Mouse (Mus musculus) heart, embryonic 14.5 days (tissue): Measurements from ENCODE around the gene Xylt1. TPM values are rescaled to one million over a fixed set of nuclear protein-coding genes. Genes with fewer than 3 reads are reported as not detected.

ENCODE experiments used
- ATAC-seq: fragments of 200-750 bp; cut with Nextera tagmentation; 2 replicates; pipeline ENCODE4 v1.8.0; 2017; ENCODE audit warnings: low read depth, moderate TSS enrichment; ENCODE audit not compliant: insufficient number of reproducible peaks, insufficient read depth, low FRiP score
- H3K27ac ChIP-seq, 2 experiments: fragments of 200-500 bp in 1 of 2; fragments of 300-500 bp in 1 of 2; sonication (generic) in 1 of 2; replicated peaks in 1 of 2; 2 replicates each; pipeline ENCODE4 v1.5.1; 2012 to 2014; ENCODE audit warnings: low read depth in 2 of 2, low read length in 2 of 2, control low read depth in 1 of 2, mild to moderate bottlenecking in 1 of 2, mixed read lengths in 1 of 2; ENCODE audit not compliant: control insufficient read depth in 1 of 2, insufficient read depth in 1 of 2
- H3K27me3 ChIP-seq: fragments of 300-500 bp; sonication (generic); 2 replicates; pipeline ENCODE4 v1.6.1; 2014; ENCODE audit warnings: mild to moderate bottlenecking, low read length, control low read depth; ENCODE audit not compliant: control insufficient read depth, insufficient read depth
- H3K36me3 ChIP-seq: fragments of 300-500 bp; sonication (generic); 2 replicates; pipeline ENCODE4 v1.6.1; 2014; ENCODE audit warnings: mild to moderate bottlenecking, control low read depth, low read length, mixed read lengths; ENCODE audit not compliant: control insufficient read depth, insufficient read depth
- H3K4me1 ChIP-seq, 2 experiments: fragments of 200-500 bp in 1 of 2; fragments of 300-500 bp in 1 of 2; sonication (generic) in 1 of 2; 2 replicates each; pipeline ENCODE4 v1.6.1; 2012 to 2014; ENCODE audit warnings: low read length in 2 of 2, control low read depth in 1 of 2, mixed read lengths in 1 of 2; ENCODE audit not compliant: control insufficient read depth in 2 of 2, insufficient read depth in 2 of 2
- H3K4me2 ChIP-seq: fragments of 300-500 bp; sonication (generic); 2 replicates; pipeline ENCODE4 v1.6.1; 2014; ENCODE audit warnings: mild to moderate bottlenecking, low read length
- H3K4me3 ChIP-seq, 2 experiments: fragments of 200-500 bp in 1 of 2; fragments of 300-500 bp in 1 of 2; sonication (generic) in 1 of 2; 2 replicates each; pipeline ENCODE4 v1.5.1; 2012 to 2014; ENCODE audit warnings: low read length in 2 of 2, mild to moderate bottlenecking in 2 of 2, control low read depth in 1 of 2, low read depth in 1 of 2, moderate library complexity in 1 of 2; ENCODE audit not compliant: control insufficient read depth in 1 of 2, insufficient read depth in 1 of 2
- H3K9ac ChIP-seq: fragments of 300-500 bp; sonication (generic); 2 replicates; pipeline ENCODE4 v1.6.1; 2014; ENCODE audit warnings: mild to moderate bottlenecking, low read length
- H3K9me3 ChIP-seq: fragments of 300-500 bp; sonication (generic); 2 replicates; pipeline ENCODE4 v1.6.1; 2016; ENCODE audit warnings: low read length, control low read depth; ENCODE audit not compliant: control insufficient read depth
- WGBS: fragments of 180-500 bp; shearing (Covaris S2); extraction: QIAGEN DNeasy Blood & Tissue Kit; methylation state at CpG from one replicate; pipeline ENCODE4 v1.1.7; 2014; 5-methylcytosine and 5-hydroxymethylcytosine counted together
- polyA plus RNA-seq: library from polyadenylated mRNA; unstranded; fragments of >200 nt; fragmentation: Nextera tagmentation; extraction: Ambion mirVana; gene quantifications from 2 replicates; pipeline ENCODE4 v1.2.1, GENCODE M21; 2014

The Xylt1 gene
- polyA plus RNA-seq, 1 experiment from 2014 or later: 2.0 TPM

DNA sequence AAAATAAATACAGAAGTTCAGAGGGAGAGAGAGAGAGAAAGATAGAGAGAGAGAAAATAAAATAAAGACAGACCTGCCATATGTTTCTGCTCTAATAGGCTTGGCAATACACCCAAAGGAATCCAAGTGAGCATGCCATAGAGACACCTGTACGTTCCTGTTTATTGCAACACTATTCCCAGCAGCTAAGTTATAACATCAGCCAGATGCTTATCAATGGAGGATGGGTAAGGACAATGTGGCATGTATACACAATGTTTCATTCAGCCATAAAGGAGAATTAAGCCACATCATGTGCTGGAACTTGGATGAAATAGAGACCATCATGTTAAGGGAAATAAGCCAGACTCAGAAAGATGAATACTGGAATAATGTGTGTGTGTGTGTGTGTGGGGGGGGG, 186.1 kb downstream of the Xylt1 start:
- no peak for ATAC-seq
- H3K9ac ChIP-seq: no peak overlapping the region
- no peak overlapping the region for H3K27ac ChIP-seq
- no peaks in the 10 kb centered on the region for H3K9me3 ChIP-seq
- H3K4me1 ChIP-seq: no peaks in the 10 kb centered on the region
- H3K27me3 ChIP-seq: no peaks in the 10 kb centered on the region
- 88% methylated on average over 1 of the region's 1 CpGs for WGBS
- no peak overlapping the region for H3K4me2 ChIP-seq
- no peak overlapping the region for H3K4me3 ChIP-seq
- no peaks in the 10 kb centered on the region for H3K36me3 ChIP-seq

GRCm38 (mm10) chr7:117567252-117567651, 186.5 kb downstream of the Xylt1 start:
- no peaks in the 10 kb centered on the region for H3K27me3 ChIP-seq
- H3K9ac ChIP-seq: no peak overlapping the region
- no peaks in the 10 kb centered on the region for H3K4me1 ChIP-seq
- H3K36me3 ChIP-seq: no peaks in the 10 kb centered on the region
- ATAC-seq: no peak
- no peak overlapping the region for H3K4me3 ChIP-seq
- H3K4me2 ChIP-seq: no peak overlapping the region
- H3K27ac ChIP-seq: no peak overlapping the region
- 78% methylated on average over 5 of the region's 5 CpGs for WGBS
- no peaks in the 10 kb centered on the region for H3K9me3 ChIP-seq

GRCm38 (mm10) chr7:117567653-117568340, 187.0 kb downstream of the Xylt1 start:
- WGBS: 60% methylated on average over 11 of the region's 11 CpGs
- Histone ChIP-seq H3K9me3 (no peaks in the 10 kb centered on the region), H3K36me3 (no peaks in the 10 kb centered on the region), H3K27me3 (no peaks in the 10 kb centered on the region), H3K4me1 (no peaks in the 10 kb centered on the region), H3K4me3 (no peak overlapping the region), H3K9ac (no peak overlapping the region), H3K4me2 (no peak overlapping the region), H3K27ac (no peak overlapping the region)
- ATAC-seq: no peak

DNA sequence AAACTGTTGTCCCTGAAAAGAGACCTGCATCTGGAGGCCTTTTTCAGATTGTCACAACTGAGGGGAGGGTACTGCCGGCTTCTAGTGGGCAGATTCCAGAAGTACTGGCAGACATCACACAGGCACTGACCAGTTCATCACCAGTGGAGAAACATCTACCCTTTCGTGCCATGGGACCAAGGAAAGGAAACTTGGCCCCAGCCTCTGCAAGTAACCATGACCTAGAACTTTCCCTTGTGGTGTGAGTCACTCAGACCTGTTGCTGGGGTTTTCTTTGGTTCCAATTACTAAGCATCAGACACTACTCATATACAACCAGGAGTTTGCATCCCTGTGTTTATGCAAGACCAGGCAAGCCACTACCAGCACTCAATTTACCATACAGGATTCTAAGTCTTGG, 190.4 kb downstream of the Xylt1 start:
- no peaks in the 10 kb centered on the region for H3K36me3 ChIP-seq
- H3K4me1 ChIP-seq: peaks cover 0 to 3% of the 10 kb centered on the region in 2 experiments; a peak in 1 of 4 replicates
- no peaks in the 10 kb centered on the region for H3K27me3 ChIP-seq
- no peak overlapping the region for H3K9ac ChIP-seq
- ATAC-seq: no peak
- H3K4me2 ChIP-seq: no peak overlapping the region
- no peak overlapping the region for H3K27ac ChIP-seq
- WGBS: 68% methylated on average over 2 of the region's 2 CpGs
- H3K9me3 ChIP-seq: no peaks in the 10 kb centered on the region
- H3K4me3 ChIP-seq: no peak overlapping the region

- no peaks in the 10 kb centered on the region for H3K36me3 ChIP-seq
- peaks cover 0 to 3% of the 10 kb centered on the region in 2 experiments; a peak in 1 of 4 replicates for H3K4me1 ChIP-seq
- no peaks in the 10 kb centered on the region for H3K9me3 ChIP-seq
- no peak overlapping the region for H3K9ac ChIP-seq
- H3K27ac ChIP-seq: no peak overlapping the region
- no peak overlapping the region for H3K4me3 ChIP-seq
- H3K27me3 ChIP-seq: no peaks in the 10 kb centered on the region
- H3K4me2 ChIP-seq: no peak overlapping the region
- WGBS: 81% methylated on average over 5 of the region's 5 CpGs
- no peak for ATAC-seq
Measured at GRCm38 (mm10) chr7:117571713-117572112, 190.9 kb downstream of the Xylt1 start.

GRCm38 (mm10) chr7:117573170-117573569, 192.4 kb downstream of the Xylt1 start:
- Histone ChIP-seq H3K4me2 (no peak overlapping the region), H3K27ac (no peak overlapping the region), H3K4me1 (peaks cover 0 to 3% of the 10 kb centered on the region in 2 experiments; a peak in 1 of 4 replicates), H3K27me3 (no peaks in the 10 kb centered on the region), H3K9me3 (no peaks in the 10 kb centered on the region), H3K9ac (no peak overlapping the region), H3K4me3 (no peak overlapping the region), H3K36me3 (no peaks in the 10 kb centered on the region)
- no peak for ATAC-seq
- WGBS: 69% methylated on average over 6 of the region's 6 CpGs

GRCm38 (mm10) chr7:117575417-117575816, 194.6 kb downstream of the Xylt1 start:
- Histone ChIP-seq H3K36me3 (no peaks in the 10 kb centered on the region), H3K9ac (no peak overlapping the region), H3K9me3 (no peaks in the 10 kb centered on the region), H3K4me2 (no peak overlapping the region), H3K4me1 (peaks cover 0 to 3% of the 10 kb centered on the region in 2 experiments; a peak in 1 of 4 replicates), H3K27me3 (no peaks in the 10 kb centered on the region), H3K4me3 (no peak overlapping the region), H3K27ac (no peak overlapping the region)
- 43% methylated on average over 4 of the region's 4 CpGs for WGBS
- no peak for ATAC-seq

DNA sequence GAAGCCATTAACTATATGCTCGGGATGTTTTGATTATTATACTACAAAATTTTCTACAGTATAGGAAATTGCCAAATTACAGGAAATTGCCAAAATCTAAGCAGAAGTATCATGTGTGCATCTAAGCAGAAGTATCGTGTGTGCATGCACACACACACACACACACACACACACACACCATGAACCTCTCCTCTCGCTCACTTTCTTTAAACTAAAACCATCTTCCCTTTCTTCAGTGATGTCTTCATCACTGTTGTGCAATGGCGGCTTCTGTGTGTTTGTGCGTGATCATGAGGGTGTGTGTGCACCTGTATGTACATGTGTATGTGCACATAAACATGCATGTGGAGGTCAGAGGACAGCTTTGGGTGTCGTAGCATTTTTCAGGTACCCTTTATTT, 196.3 kb downstream of the Xylt1 start:
- Histone ChIP-seq H3K9ac (no peak overlapping the region), H3K27me3 (no peaks in the 10 kb centered on the region), H3K4me3 (no peak overlapping the region), H3K4me1 (peaks cover 0 to 3% of the 10 kb centered on the region in 2 experiments; a peak in 1 of 4 replicates), H3K9me3 (no peaks in the 10 kb centered on the region), H3K36me3 (no peaks in the 10 kb centered on the region), H3K27ac (no peak overlapping the region), H3K4me2 (no peak overlapping the region)
- no peak for ATAC-seq
- WGBS: 92% methylated on average over 6 of the region's 6 CpGs
